Mouse (Mus musculus): ENCODE measurements around the gene Vamp1.

Gene Vamp1

GRCm38 (mm10) chr6:125213129-125213528 is 2.2 kb upstream of the Vamp1 start:
- no peak for DNase-seq (ENCODE audit: low spot score)

GRCm38 (mm10) chr6:125213715-125214114 is 1.6 kb upstream of the Vamp1 start:
- DNase-seq (ENCODE audit: low spot score): no peak

- no peak for DNase-seq (ENCODE audit: low spot score)
These were observed 1.5 kb downstream of the Vamp1 start for GRCm38 (mm10) chr6:125216898-125217297.

GRCm38 (mm10) chr6:125217899-125218298 is 2.5 kb downstream of the Vamp1 start:
- DNase-seq (ENCODE audit: low spot score): no peak

- peak; percentile 70 for DNase-seq (ENCODE audit: low spot score)
These were observed 3.6 kb downstream of the Vamp1 start for GRCm38 (mm10) chr6:125218963-125219362.

- no peak for DNase-seq (ENCODE audit: low spot score)
These were observed 5.9 kb downstream of the Vamp1 start for GRCm38 (mm10) chr6:125221115-125221745.

GRCm38 (mm10) chr6:125222146-125222545 is 6.8 kb downstream of the Vamp1 start:
- DNase-seq (ENCODE audit: low spot score): no peak

GRCm38 (mm10) chr6:125222577-125222976 is 7.2 kb downstream of the Vamp1 start:
- no peak for DNase-seq (ENCODE audit: low spot score)

- DNase-seq (ENCODE audit: low spot score): peak; percentile 32
These were observed 10.3 kb downstream of the Vamp1 start for GRCm38 (mm10) chr6:125225518-125226115.

GRCm38 (mm10) chr6:125230571-125230970 is 15.2 kb downstream of the Vamp1 start:
- DNase-seq (ENCODE audit: low spot score): no peak

- peak; percentile 74 for DNase-seq (ENCODE audit: low spot score)
These were observed 16.0 kb downstream of the Vamp1 start, which contains the start of gene Tapbpl for GRCm38 (mm10) chr6:125231117-125232044. Gene Tapbpl, minus strand, starts transcription at chr6:125231860.

GRCm38 (mm10) chr6:125232045-125232437 is 16.7 kb downstream of the Vamp1 start:
- DNase-seq (ENCODE audit: low spot score): no peak

GRCm38 (mm10) chr6:125232516-125232915 is 17.2 kb downstream of the Vamp1 start:
- no peak for DNase-seq (ENCODE audit: low spot score)

- no peak for DNase-seq (ENCODE audit: low spot score)
These were observed 18.6 kb downstream of the Vamp1 start for GRCm38 (mm10) chr6:125233816-125234519.

- no peak for DNase-seq (ENCODE audit: low spot score)
These were observed 19.1 kb downstream of the Vamp1 start for GRCm38 (mm10) chr6:125234520-125234828.

- DNase-seq (ENCODE audit: low spot score): no peak
These were observed 21.0 kb downstream of the Vamp1 start for GRCm38 (mm10) chr6:125236341-125236740.

- no peak for DNase-seq (ENCODE audit: low spot score)
These were observed 21.4 kb downstream of the Vamp1 start, which contains the start of gene Cd27 for GRCm38 (mm10) chr6:125236782-125237181. Gene Cd27, minus strand, starts transcription at chr6:125237010.

- DNase-seq (ENCODE audit: low spot score): no peak
These were observed 22.1 kb downstream of the Vamp1 start for GRCm38 (mm10) chr6:125237421-125237820.

- DNase-seq (ENCODE audit: low spot score): no peak
These were observed 23.0 kb downstream of the Vamp1 start for GRCm38 (mm10) chr6:125238396-125238795.

GRCm38 (mm10) chr6:125239547-125239946 is 24.2 kb downstream of the Vamp1 start:
- no peak for DNase-seq (ENCODE audit: low spot score)

GRCm38 (mm10) chr6:125240617-125241016 is 25.3 kb downstream of the Vamp1 start:
- no peak for DNase-seq (ENCODE audit: low spot score)

GRCm38 (mm10) chr6:125241566-125241965 is 26.2 kb downstream of the Vamp1 start:
- no peak for DNase-seq (ENCODE audit: low spot score)
